In the genomic region with DNA sequence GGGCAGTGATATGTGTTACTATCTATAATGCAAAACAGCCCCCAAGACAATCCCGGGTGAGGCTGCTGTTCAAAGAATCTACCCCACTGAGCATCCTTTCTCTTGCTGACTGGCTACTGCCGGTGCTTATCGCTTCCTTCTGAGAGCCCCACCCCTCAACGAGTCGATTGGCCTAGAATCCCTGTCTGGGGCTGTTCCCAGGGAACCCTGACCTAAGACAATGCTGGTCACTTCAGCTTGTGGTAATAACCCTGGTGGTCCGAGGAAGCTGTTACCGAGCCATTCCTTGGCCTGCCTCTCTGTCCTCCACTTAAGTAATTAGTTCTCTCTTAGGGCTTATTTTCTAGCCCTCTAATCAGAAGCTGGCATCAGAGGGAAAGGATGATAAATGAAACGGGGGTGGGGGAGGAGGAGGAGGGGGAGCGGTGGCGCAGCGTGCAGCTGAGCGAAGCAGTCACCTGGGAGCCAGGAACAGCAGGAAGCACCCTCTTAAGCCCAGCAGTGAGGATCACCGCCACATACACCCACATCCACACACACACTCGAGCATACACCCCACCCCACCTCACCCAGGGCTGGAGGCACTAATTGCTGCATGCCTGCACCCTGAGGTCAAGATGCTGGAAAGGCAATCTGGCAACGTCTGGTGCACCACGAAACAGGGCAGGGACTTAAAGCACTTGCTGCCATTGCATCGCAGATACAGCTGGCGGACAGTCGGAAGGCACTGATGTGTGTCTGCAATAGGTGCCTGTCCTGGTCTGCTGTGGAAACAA, we compare ENCODE assay signal across 8 mouse cellular contexts.
DNase-seq lines count a peak whose midpoint lies in the region; ATAC-seq and TF ChIP-seq lines count a peak whose summit lies in the region.

No protein-coding gene starts in this region.

- H3K27ac ChIP-seq in kidney, postnatal 0 days: no peak overlapping the region
- no peak overlapping the region for H3K27ac ChIP-seq in kidney, adult 2 months (ENCODE audit: insufficient read depth, low read depth, low read length)
- no peak overlapping the region for H3K27ac ChIP-seq in forebrain, embryonic 12.5 days
- H3K27ac ChIP-seq in midbrain, embryonic 12.5 days (replicated peaks): 0 out of 2 replicates have a peak overlapping the region, but pooled peaks have one; percentile 20

- no peaks in the 10 kb centered on the region for H3K9me3 ChIP-seq in kidney, postnatal 0 days (replicated peaks; ENCODE audit: low read length)
- H3K9me3 ChIP-seq in forebrain, embryonic 12.5 days: no peaks in the 10 kb centered on the region
- H3K9me3 ChIP-seq in midbrain, embryonic 12.5 days: no peaks in the 10 kb centered on the region

- H3K4me3 ChIP-seq in kidney, postnatal 0 days (replicated peaks; ENCODE audit: low read depth, low read length): no peak overlapping the region
- H3K4me3 ChIP-seq in kidney, adult 2 months (ENCODE audit: insufficient read depth, low read depth, low read length): no peak overlapping the region
- H3K4me3 ChIP-seq in forebrain, embryonic 12.5 days (replicated peaks): no peak overlapping the region
- 0 out of 2 replicates have a peak overlapping the region, but pooled peaks have one; percentile 3 for H3K4me3 ChIP-seq in midbrain, embryonic 12.5 days

- H3K4me1 ChIP-seq in kidney, postnatal 0 days (replicated peaks; ENCODE audit: insufficient read depth, low read length): no peaks in the 10 kb centered on the region
- no peaks in the 10 kb centered on the region for H3K4me1 ChIP-seq in kidney, adult 2 months (ENCODE audit: control insufficient read depth, insufficient read depth, low read length)
- H3K4me1 ChIP-seq in forebrain, embryonic 12.5 days: no peaks in the 10 kb centered on the region; the same call in 1 of the 2 replicates
- 0 out of 2 replicates have a peak, but pooled peaks cover 8% of the 10 kb centered on the region for H3K4me1 ChIP-seq in midbrain, embryonic 12.5 days

- H3K36me3 ChIP-seq in kidney, postnatal 0 days (ENCODE audit: insufficient read depth, low read length): no peaks in the 10 kb centered on the region
- no peaks in the 10 kb centered on the region for H3K36me3 ChIP-seq in kidney, adult 2 months (ENCODE audit: control insufficient read depth, insufficient read depth, low read length)
- H3K36me3 ChIP-seq in forebrain, embryonic 12.5 days (replicated peaks): no peaks in the 10 kb centered on the region
- no peaks in the 10 kb centered on the region for H3K36me3 ChIP-seq in midbrain, embryonic 12.5 days

- DNase-seq in kidney, postnatal 0 days (ENCODE audit: low spot score): peak; percentile 5
- no peak for DNase-seq in kidney, adult 2 months
- peak; percentile 20 for DNase-seq in WW6 (ENCODE audit: low read depth, low spot score)
- no peak for DNase-seq in gastrocnemius, postnatal 36 days
- DNase-seq in gastrocnemius, postnatal 10 days: no peak
- DNase-seq in natural killer cell, adult 2 months (ENCODE audit: low spot score in 2 of 2): no peak

- TF ChIP-seq CTCF in kidney, postnatal 0 days (IDR thresholded peaks at IDR 0.05; ENCODE audit: low read depth): no peak
- no peak for TF ChIP-seq CTCF in kidney, adult 2 months (conservative IDR thresholded peaks at IDR 0.05; ENCODE audit: insufficient read depth, insufficient read length, low read depth, low read length)

- intact Hi-C loops in gastrocnemius, postnatal 36 days (cut with DNase I): no loop called here

- TF ChIP-seq POLR2A in kidney, adult 2 months (IDR thresholded peaks at IDR 0.05; ENCODE audit: low read depth, low read length): no peak

- ATAC-seq in kidney, postnatal 0 days (replicated peaks; ENCODE audit: low FRiP score, low read depth): no peak; the same call in 1 of the 2 replicates
- ATAC-seq in forebrain, embryonic 12.5 days (ENCODE audit: low FRiP score): 0 out of 2 replicates have a peak, but pooled peaks have one; percentile 51
- no peak for ATAC-seq in midbrain, embryonic 12.5 days (ENCODE audit: low FRiP score, low read depth)

- 12% methylated on average over 19 of the region's 19 CpGs for WGBS in kidney, postnatal 0 days
- WGBS in kidney, adult 2 months: 12% methylated on average over 17 of the region's 19 CpGs
- WGBS in forebrain, embryonic 12.5 days: 15% methylated on average over 18 of the region's 19 CpGs
- WGBS in midbrain, embryonic 12.5 days: 14% methylated on average over 16 of the region's 19 CpGs

- H3K27me3 ChIP-seq in kidney, postnatal 0 days (ENCODE audit: insufficient read depth, low read length): no peaks in the 10 kb centered on the region
- no peaks in the 10 kb centered on the region for H3K27me3 ChIP-seq in kidney, adult 2 months (replicated peaks; ENCODE audit: control insufficient read depth, insufficient read depth, low read length)
- peaks cover 18% of the 10 kb centered on the region; the same call in 1 of the 2 replicates for H3K27me3 ChIP-seq in forebrain, embryonic 12.5 days
- peaks cover 15% of the 10 kb centered on the region; the same call in 1 of the 2 replicates for H3K27me3 ChIP-seq in midbrain, embryonic 12.5 days

- peak overlapping the region; percentile 38 for H3K4me2 ChIP-seq in kidney, postnatal 0 days (ENCODE audit: low read length)
- H3K4me2 ChIP-seq in forebrain, embryonic 12.5 days: peak overlapping the region; percentile 43
- peak overlapping the region; percentile 34 for H3K4me2 ChIP-seq in midbrain, embryonic 12.5 days (replicated peaks)

- H3K9ac ChIP-seq in kidney, postnatal 0 days (ENCODE audit: low read depth, low read length): no peak overlapping the region
- peak overlapping the region; percentile 4; the same call in 1 of the 2 replicates for H3K9ac ChIP-seq in forebrain, embryonic 12.5 days
- H3K9ac ChIP-seq in midbrain, embryonic 12.5 days (replicated peaks): no peak overlapping the region

Comparison
In these comparisons a context has a peak if more than half of its experiments do, and no peak if none do; other contexts are left out.
1. DNase-seq: peak in kidney, postnatal 0 days (single experiment) and WW6 (single experiment); none in kidney, adult 2 months (single experiment), gastrocnemius, postnatal 36 days (0 of 2), gastrocnemius, postnatal 10 days (single experiment) and natural killer cell, adult 2 months (0 of 2).
2. Peak in every context shown above with its lines, with median percentiles within 50 percentile points of each other: H3K4me2 ChIP-seq.